Mouse (Mus musculus) stomach, embryonic 16.5 days (tissue): ENCODE results near the gene Ran. TPM values are rescaled to one million over a fixed set of nuclear protein-coding genes. Genes with fewer than 3 reads are reported as not detected.

Source experiments
- ATAC-seq: fragments of 200-750 bp; cut with Nextera tagmentation; 2 replicates; pipeline ENCODE4 v1.8.0; 2017; ENCODE audit warnings: moderate number of reproducible peaks, moderate TSS enrichment; ENCODE audit not compliant: insufficient read depth, low FRiP score
- H3K27ac ChIP-seq: fragments of 300-500 bp; sonication (generic); 2 replicates; pipeline ENCODE4 v1.5.1; 2014; ENCODE audit warnings: low read length
- H3K27me3 ChIP-seq: fragments of 300-500 bp; sonication (generic); 2 replicates; pipeline ENCODE4 v1.6.1; 2014; ENCODE audit warnings: low read length, control low read depth, mixed read lengths; ENCODE audit not compliant: control insufficient read depth, insufficient read depth
- H3K36me3 ChIP-seq: fragments of 300-500 bp; sonication (generic); 2 replicates; pipeline ENCODE4 v1.6.1; 2014; ENCODE audit warnings: low read length; ENCODE audit not compliant: control insufficient read depth, insufficient read depth
- H3K4me1 ChIP-seq: fragments of 300-500 bp; sonication (generic); 2 replicates; pipeline ENCODE4 v1.6.1; 2014; ENCODE audit warnings: low read length, control low read depth, mixed read lengths; ENCODE audit not compliant: control insufficient read depth, insufficient read depth
- H3K4me2 ChIP-seq: fragments of 300-500 bp; sonication (generic); 2 replicates; pipeline ENCODE4 v1.6.1; 2014; ENCODE audit warnings: low read depth, low read length, mixed read lengths
- H3K4me3 ChIP-seq: fragments of 300-500 bp; sonication (generic); replicated peaks from 2 replicates; pipeline ENCODE4 v1.5.1; 2014; ENCODE audit warnings: mild to moderate bottlenecking, low read length
- H3K9ac ChIP-seq: fragments of 300-500 bp; sonication (generic); 2 replicates; pipeline ENCODE4 v1.6.1; 2014; ENCODE audit warnings: low read length
- H3K9me3 ChIP-seq: fragments of 300-500 bp; sonication (generic); replicated peaks from 2 replicates; pipeline ENCODE4 v1.6.1; 2016; ENCODE audit warnings: low read length, control low read depth; ENCODE audit not compliant: control insufficient read depth
- WGBS: fragments of 180-500 bp; shearing (Covaris S2); extraction: QIAGEN DNeasy Blood & Tissue Kit; methylation state at CpG from one replicate; pipeline ENCODE4 v1.1.7; 2014; 5-methylcytosine and 5-hydroxymethylcytosine counted together
- polyA plus RNA-seq: library from polyadenylated mRNA; unstranded; fragments of >200 nt; fragmentation: Nextera tagmentation; extraction: Ambion mirVana; gene quantifications from 2 replicates; pipeline ENCODE4 v1.2.1, GENCODE M21; 2015

Gene Ran
- polyA plus RNA-seq, 1 experiment from 2014 or later, result 484 TPM

DNA sequence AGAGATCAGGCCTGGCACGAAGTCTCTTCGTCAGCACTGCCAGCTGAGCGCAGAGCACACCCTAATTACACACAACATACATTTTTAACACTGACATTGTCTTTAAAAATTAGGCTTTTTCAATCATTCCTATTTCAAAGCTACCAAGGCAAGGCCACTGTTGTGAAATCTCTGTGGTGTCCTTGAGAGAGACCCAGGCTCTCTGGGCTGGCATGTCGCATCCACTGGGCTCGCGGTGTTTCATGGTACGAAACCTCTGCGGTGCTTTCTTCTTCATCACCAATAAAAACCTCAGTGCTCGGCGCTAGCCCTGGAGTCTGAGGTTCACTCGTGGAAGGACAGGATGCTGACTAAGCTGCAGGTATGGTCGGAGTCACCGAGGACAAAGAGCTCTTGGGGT is 33.9 kb upstream of the Ran start:
- no peaks in the 10 kb centered on the region for H3K27me3 ChIP-seq
- H3K9ac ChIP-seq, result no peak overlapping the region
- H3K4me1 ChIP-seq, result no peaks in the 10 kb centered on the region
- no peak for ATAC-seq
- 90% methylated on average over 13 of the region's 13 CpGs for WGBS
- no peaks in the 10 kb centered on the region for H3K9me3 ChIP-seq
- H3K4me3 ChIP-seq, result no peak overlapping the region
- H3K36me3 ChIP-seq, result peaks cover 18% of the 10 kb centered on the region; the same call in 1 of the 2 replicates
- no peak overlapping the region for H3K27ac ChIP-seq
- no peak overlapping the region for H3K4me2 ChIP-seq

DNA sequence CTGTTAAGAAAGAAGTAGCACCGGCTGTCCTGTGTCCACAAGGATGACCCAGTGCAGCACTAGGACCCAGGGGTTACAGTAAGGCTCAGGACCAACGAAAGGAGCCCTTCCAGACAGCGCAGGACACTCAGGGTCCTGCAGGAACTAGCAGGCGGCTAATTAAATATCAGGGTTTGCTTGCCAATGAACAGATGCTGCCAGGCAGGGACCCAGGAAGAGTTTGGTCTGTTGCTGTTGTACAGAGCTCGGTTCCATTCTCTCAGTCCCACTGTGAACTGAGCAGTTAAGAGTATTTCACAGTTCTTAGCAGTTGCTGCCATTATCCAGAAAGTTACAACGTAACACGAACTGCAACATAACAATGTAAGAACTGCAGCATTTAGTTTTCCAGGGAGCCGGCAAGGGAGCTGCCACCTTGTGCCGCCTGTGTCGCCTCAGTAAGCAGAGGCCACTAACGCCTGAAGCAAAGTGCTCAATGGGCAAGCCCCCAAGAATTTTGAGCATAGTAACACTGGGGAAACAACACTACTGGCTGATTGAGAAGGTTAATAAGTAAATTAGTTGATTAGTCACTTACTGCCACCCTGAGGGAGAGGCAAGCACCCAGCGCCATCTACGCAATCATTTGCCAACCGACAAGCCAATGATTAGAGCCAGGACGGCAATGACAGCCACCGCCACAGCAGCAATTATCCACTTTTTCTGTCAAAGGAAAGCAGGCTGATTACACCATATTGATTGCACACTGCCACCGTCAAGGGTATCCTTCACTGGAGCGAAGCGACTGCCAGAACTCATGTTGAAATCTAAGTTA is 32.5 kb upstream of the Ran start:
- Histone ChIP-seq H3K4me3 (no peak overlapping the region), H3K27me3 (no peaks in the 10 kb centered on the region), H3K36me3 (peaks cover 24% of the 10 kb centered on the region; the same call in 1 of the 2 replicates), H3K9ac (no peak overlapping the region), H3K27ac (no peak overlapping the region), H3K4me2 (no peak overlapping the region), H3K9me3 (no peaks in the 10 kb centered on the region), H3K4me1 (no peaks in the 10 kb centered on the region)
- WGBS, result 81% methylated on average over 19 of the region's 19 CpGs
- ATAC-seq, result no peak

DNA sequence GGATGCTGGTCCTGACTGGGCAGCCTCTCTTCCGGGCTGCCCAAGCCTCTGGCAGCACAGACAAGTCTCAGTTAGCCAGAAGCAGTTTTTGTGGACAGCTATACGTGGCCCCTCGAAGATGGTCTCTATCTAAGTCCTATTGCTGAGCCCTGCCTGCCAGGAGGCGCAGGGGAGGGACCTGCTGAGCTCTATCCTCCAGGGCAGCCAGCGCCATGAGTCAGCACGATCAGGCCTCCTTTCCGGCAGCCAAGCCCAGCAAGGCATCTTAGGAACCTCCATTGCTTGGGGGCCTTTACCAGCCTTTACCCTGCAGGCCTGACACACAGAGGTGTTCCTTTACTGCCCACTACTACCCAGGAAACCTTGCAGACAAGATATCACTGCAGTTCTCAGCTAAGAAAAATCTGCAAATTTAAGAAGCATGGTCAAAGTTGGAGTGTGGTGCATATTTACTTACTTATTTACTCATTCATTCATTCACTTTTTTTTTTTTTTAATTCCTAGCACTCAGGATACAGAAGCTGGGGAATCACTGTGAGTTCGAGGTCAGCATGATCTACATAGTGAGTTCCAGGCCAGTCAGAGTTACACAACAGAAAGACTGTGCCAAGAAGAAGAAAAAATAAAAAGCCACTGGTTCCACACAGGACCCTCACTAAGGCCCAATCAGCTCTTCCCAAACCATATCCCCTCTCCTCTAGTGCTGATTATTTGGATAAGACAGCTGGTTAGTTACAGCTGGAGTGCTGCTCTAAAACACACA is 19.0 kb upstream of the Ran start:
- H3K9ac ChIP-seq, result 0 out of 2 replicates have a peak overlapping the region, but pooled peaks have one; percentile 3
- no peak overlapping the region for H3K4me2 ChIP-seq
- no peaks in the 10 kb centered on the region for H3K9me3 ChIP-seq
- no peak for ATAC-seq
- peaks cover 31% of the 10 kb centered on the region for H3K4me1 ChIP-seq
- no peak overlapping the region for H3K4me3 ChIP-seq
- H3K27me3 ChIP-seq, result no peaks in the 10 kb centered on the region
- no peaks in the 10 kb centered on the region for H3K36me3 ChIP-seq
- peak overlapping the region; percentile 14; the same call in 1 of the 2 replicates for H3K27ac ChIP-seq
- WGBS, result 50% methylated on average over 8 of the region's 8 CpGs

- Histone ChIP-seq H3K36me3 (no peaks in the 10 kb centered on the region), H3K9me3 (no peaks in the 10 kb centered on the region)
- 49% methylated on average over 14 of the region's 14 CpGs for WGBS
Observed at GRCm38 (mm10) chr5:129002571-129003011, 17.3 kb upstream of the Ran start.

GRCm38 (mm10) chr5:129005416-129005815 is 14.5 kb upstream of the Ran start:
- H3K36me3 ChIP-seq, result no peaks in the 10 kb centered on the region
- H3K27me3 ChIP-seq, result no peaks in the 10 kb centered on the region
- H3K4me1 ChIP-seq, result peaks cover 52% of the 10 kb centered on the region
- no peak overlapping the region for H3K4me3 ChIP-seq
- peak overlapping the region; percentile 21; the same call in 1 of the 2 replicates for H3K27ac ChIP-seq
- no peaks in the 10 kb centered on the region for H3K9me3 ChIP-seq
- peak overlapping the region; percentile 76; the same call in 1 of the 2 replicates for H3K4me2 ChIP-seq
- no peak overlapping the region for H3K9ac ChIP-seq
- ATAC-seq, result no peak
- WGBS, result 79% methylated on average over 3 of the region's 3 CpGs

More at GRCm38 (mm10) chr5:129002571-129003011, 17.3 kb upstream of the Ran start:
- Histone ChIP-seq H3K4me3 (no peak overlapping the region), H3K9ac (peak overlapping the region; percentile 40; the same call in 1 of the 2 replicates), H3K27ac (peak overlapping the region; percentile 67), H3K27me3 (no peaks in the 10 kb centered on the region), H3K4me1 (peaks cover 45% of the 10 kb centered on the region), H3K4me2 (no peak overlapping the region)
- ATAC-seq, result peak; percentile 46; the same call in 1 of the 2 replicates

DNA sequence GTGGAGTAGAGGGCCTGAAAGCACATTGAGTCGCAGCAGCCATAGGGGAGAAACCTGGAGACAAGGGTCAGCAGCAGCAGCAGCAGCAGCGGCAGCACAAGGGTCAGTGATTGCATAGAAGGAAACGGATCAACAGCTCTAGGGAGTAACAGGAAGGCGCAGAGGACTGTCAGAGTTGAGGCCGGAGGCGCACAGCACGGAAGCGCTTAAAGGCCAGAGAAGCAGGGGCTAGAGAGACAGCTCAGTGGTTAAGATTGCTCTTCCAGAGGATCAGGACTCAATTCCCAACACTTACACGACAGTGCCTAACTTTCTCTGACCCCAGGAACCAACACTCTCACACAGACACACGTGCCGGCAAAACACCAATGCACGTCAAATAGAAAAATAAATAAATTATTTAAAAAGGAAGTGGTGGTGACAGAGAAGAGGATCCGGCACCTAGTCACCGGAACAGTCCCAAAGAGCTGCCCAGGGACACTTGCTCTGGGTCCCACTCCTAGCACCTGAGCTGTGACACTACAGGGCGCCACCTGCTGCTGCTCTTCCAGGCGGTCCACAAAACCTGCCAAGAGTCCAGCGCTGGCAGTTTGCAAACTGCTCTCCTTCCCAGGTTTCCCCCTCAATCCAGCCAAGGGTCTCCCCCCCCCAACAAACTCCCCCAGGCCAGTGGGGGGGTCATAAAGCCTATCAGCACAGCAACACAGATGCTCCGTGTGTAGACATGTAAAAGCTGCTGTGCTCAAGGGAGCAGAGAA is 13.7 kb upstream of the Ran start:
- Histone ChIP-seq H3K27ac (peak overlapping the region; percentile 21), H3K9me3 (no peaks in the 10 kb centered on the region), H3K36me3 (no peaks in the 10 kb centered on the region), H3K9ac (peak overlapping the region; percentile 35; the same call in 1 of the 2 replicates), H3K4me3 (peak overlapping the region; percentile 73; the same call in 1 of the 2 replicates), H3K27me3 (no peaks in the 10 kb centered on the region), H3K4me1 (peaks cover 46% of the 10 kb centered on the region; the same call in 1 of the 2 replicates), H3K4me2 (peak overlapping the region; percentile 76)
- ATAC-seq, result no peak
- 76% methylated on average over 18 of the region's 18 CpGs for WGBS

GRCm38 (mm10) chr5:129007105-129007957 is 12.5 kb upstream of the Ran start:
- ATAC-seq, result no peak
- H3K9ac ChIP-seq, result peak overlapping the region; percentile 87
- no peaks in the 10 kb centered on the region for H3K27me3 ChIP-seq
- 42% methylated on average over 14 of the region's 14 CpGs for WGBS
- H3K4me3 ChIP-seq, result peak overlapping the region; percentile 73
- peak overlapping the region; percentile 76 for H3K4me2 ChIP-seq
- no peaks in the 10 kb centered on the region for H3K36me3 ChIP-seq
- no peaks in the 10 kb centered on the region for H3K9me3 ChIP-seq
- peaks cover 36% of the 10 kb centered on the region; the same call in 1 of the 2 replicates for H3K4me1 ChIP-seq
- H3K27ac ChIP-seq, result no peak overlapping the region; the same call in 1 of the 2 replicates

DNA sequence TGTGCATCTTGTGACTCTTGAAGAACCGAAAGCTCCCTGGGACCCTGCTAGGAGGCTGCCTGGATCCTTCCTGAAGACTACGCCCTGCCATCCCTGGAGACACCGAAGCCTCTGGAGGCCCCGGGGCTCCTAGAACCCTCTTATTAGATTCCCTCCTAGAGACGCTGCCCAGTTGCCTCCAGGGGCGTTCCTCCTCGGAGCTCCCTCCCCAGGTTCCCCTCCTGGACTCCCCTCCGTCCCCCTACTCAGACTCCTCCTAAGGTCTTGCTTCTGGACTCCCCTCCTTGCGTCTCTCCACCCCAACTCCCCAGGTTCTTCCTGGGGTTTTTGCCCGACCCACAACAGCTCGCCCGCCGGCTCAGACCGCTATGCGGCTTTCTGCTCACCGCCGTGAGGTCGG is 11.9 kb upstream of the Ran start:
- ATAC-seq, result no peak
- no peaks in the 10 kb centered on the region for H3K36me3 ChIP-seq
- no peaks in the 10 kb centered on the region for H3K9me3 ChIP-seq
- H3K4me3 ChIP-seq, result peak overlapping the region; percentile 73
- under 1% methylated on average over 18 of the region's 18 CpGs for WGBS
- peak overlapping the region; percentile 39 for H3K27ac ChIP-seq
- peaks cover 30% of the 10 kb centered on the region; the same call in 1 of the 2 replicates for H3K4me1 ChIP-seq
- H3K27me3 ChIP-seq, result no peaks in the 10 kb centered on the region
- H3K9ac ChIP-seq, result peak overlapping the region; percentile 87
- peak overlapping the region; percentile 76 for H3K4me2 ChIP-seq
